Mouse (Mus musculus) lung, adult 2 months (tissue): ENCODE data around the gene L1td1.

Experiments
- CTCF ChIP-seq: fragments of 200-500 bp; IDR thresholded peaks from 2 replicates; pipeline ENCODE4 v1.5.1; 2011; ENCODE audit warnings: mild to moderate bottlenecking, low read length, control low read depth; ENCODE audit not compliant: insufficient read depth
- POLR2A ChIP-seq: fragments of 200-500 bp; IDR thresholded peaks from 2 replicates; pipeline ENCODE4 v1.6.1; 2011; ENCODE audit warnings: low read depth, mild to moderate bottlenecking, control low read depth, low read length, borderline replicate concordance; ENCODE audit errors: extremely low read depth

DNA sequence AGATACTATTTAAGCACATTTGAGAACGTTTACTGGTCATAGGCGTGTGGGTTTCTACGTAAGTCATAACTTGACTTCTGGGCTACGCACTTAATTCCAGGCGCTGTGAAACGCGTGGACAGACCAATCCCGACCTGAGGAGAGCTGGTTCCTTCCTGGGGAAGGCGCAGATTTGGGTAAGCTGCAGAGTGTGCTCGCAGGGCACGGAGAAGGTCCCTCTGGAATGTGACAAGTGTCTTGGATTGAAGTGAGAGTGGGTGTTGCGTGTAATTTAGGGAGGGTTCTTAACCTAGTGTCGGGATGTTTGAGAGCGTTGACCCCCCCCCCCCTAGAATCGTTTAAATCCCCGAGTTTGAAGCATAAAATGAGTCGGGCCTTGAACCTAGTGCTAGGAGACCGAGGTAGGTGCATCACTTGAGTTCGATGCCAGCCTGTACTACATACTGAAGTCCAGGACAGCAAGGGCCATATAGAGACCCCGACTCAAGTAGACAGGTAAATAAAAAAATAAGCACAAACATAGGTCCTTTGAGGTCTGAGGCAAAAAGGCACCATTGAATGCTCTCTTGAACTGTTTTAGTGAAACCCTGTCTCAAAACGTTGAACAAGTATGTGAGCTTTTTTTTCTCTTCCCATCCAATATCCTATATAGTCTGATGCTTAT lies 893 bp downstream of the L1td1 start:
- TF ChIP-seq CTCF (no peak), POLR2A (no peak)
